Mouse (Mus musculus): ENCODE results near the gene Slc25a36. TPM values are rescaled to one million over a fixed set of nuclear protein-coding genes. Genes with fewer than 3 reads are reported as not detected.

The Slc25a36 gene
- polyA plus RNA-seq, 1 experiment from 2014 or later: 96.5 TPM

GRCm38 (mm10) chr9:97069911-97070310, 41.0 kb downstream of the Slc25a36 start:
- ATAC-seq (no peak), DNase-seq (ENCODE audit: low read depth, low spot score) (no peak)
- ChIA-PET POLR2A (no interaction called here), CTCF (interaction anchor here (2.1 to 5.9 kb wide), 4 partner anchors 14 to 152 kb away, joined by 13 to 71 read pairs (median 19); no protein-coding TSS in a partner anchor)
- in situ Hi-C loops (cut with MboI; ENCODE audit: low pct_unique_long_range_greater_than_20kb): loop anchor here (5.0 kb wide), 1 partner anchor 153 kb away; no protein-coding TSS in a partner anchor
- TF ChIP-seq CTCF (IDR thresholded peaks at IDR 0.05): no peak
- no peaks in the 10 kb centered on the region for H3K27me3 ChIP-seq

DNA sequence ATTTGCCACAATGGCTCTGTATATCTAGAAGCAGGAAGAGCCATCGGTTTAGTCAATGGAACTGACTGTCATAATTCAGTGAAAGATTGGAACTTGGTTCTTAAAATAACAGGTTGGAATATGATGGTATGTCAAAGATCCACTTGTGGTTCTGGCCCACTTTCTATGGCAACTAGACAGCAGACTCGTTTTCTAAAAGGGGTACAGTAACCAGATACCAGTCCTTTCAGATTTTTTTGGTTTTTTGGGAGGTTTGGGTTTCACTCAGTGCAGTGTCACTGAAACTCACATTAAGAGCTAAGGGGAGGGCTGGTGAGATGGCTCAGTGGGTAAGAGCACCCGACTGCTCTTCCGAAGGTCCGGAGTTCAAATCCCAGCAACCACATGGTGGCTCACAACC, 41.5 kb downstream of the Slc25a36 start:
- no peak for TF ChIP-seq CTCF (IDR thresholded peaks at IDR 0.05)
- no peaks in the 10 kb centered on the region for H3K27me3 ChIP-seq
- ChIA-PET CTCF (interaction anchor here (0.6 to 5.9 kb wide), 14 partner anchors 8 to 253 kb away, joined by 3 to 71 read pairs (median 7); partner anchors contain the start of gene Pxylp1), POLR2A (no interaction called here)
- DNase-seq (ENCODE audit: low read depth, low spot score): no peak
- in situ Hi-C loops (cut with MboI; ENCODE audit: low pct_unique_long_range_greater_than_20kb): loop anchor here (5.0 kb wide), 1 partner anchor 152 kb away; no protein-coding TSS in a partner anchor
- ATAC-seq: no peak

DNA sequence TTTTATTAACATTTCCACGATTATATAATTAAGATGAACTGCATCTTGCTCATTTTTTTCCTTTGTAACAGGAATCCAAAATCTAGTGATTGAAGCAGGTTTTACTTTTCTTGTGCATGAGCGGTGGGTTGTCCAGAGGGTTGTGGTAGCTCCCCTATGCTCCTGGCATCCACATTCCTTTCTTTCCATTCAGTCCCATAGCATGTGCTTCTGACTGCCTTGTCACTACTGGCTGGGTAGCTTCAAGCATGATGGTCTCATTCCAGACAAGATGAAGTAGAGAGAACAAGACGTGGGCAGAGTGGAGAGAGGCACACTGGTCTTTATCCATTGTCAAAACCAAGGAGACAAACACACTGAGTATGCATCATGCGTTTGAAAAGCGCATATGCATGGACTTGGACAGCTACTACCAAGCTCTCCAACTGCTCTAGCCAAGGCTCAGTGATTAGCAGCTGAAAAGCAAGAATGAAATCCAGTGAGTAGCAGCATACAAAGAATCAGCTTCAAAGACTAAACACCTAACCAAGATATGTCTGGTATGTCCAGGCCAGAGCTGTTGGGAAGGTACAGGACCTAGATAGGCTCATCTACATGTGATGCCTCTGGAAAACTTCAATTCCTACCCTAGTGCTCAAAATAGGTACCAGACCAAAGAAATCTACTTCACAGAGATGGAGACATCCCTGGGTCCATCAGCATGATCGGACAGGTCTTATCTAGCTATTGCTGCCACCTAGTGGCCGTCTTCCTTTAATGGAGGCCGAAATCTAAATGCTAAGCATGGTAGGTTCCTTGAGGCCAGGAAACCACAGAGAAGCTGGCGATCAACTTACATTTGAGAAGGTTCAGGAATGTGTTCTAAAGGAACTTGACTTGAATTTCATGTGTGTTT, 42.5 kb downstream of the Slc25a36 start:
- peak; percentile 47 for ATAC-seq
- TF ChIP-seq CTCF (IDR thresholded peaks at IDR 0.05): peak; percentile 83
- POLR2A ChIA-PET: no interaction called here
- CTCF ChIA-PET: interaction anchor here (0.7 to 5.9 kb wide), 18 partner anchors 9 to 205 kb away, joined by 3 to 71 read pairs (median 4); partner anchors contain the start of gene Pxylp1
- H3K27me3 ChIP-seq: no peaks in the 10 kb centered on the region
- in situ Hi-C loops (cut with MboI; ENCODE audit: low pct_unique_long_range_greater_than_20kb): loop anchor here (5.0 kb wide), 1 partner anchor 151 kb away; no protein-coding TSS in a partner anchor
- peak; percentile 42 for DNase-seq (ENCODE audit: low read depth, low spot score)

- no peak for TF ChIP-seq CTCF (IDR thresholded peaks at IDR 0.05)
- ChIA-PET POLR2A (no interaction called here), CTCF (interaction anchor here (0.7 to 5.9 kb wide), 11 partner anchors 15 to 175 kb away, joined by 3 to 71 read pairs (median 4); partner anchors contain the start of gene Pxylp1)
- ATAC-seq: no peak
- DNase-seq (ENCODE audit: low read depth, low spot score): no peak
- no peaks in the 10 kb centered on the region for H3K27me3 ChIP-seq
- in situ Hi-C loops (cut with MboI; ENCODE audit: low pct_unique_long_range_greater_than_20kb): loop anchor here (5.0 kb wide), 1 partner anchor 150 kb away; no protein-coding TSS in a partner anchor
Observed at GRCm38 (mm10) chr9:97067761-97068160, 43.2 kb downstream of the Slc25a36 start.

DNA sequence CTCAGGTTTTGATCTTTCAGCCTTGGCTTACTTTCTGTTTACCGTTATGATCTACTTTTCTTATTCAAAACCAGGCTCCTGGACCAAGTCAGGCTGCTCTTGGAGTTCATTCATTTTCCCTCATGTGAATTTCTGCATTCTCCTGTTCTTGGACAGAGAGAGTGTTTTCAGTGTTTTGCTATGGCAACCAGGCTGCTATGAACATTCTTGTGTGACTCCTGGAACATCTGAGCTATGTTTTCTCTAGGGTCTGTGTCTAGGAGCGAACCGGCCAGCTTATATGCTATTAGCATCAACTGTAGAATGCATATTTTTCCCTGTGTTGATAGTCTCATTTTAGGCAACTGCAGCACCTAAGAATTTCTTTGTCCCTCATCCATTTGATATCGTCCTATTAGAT, 45.1 kb downstream of the Slc25a36 start:
- no peak for ATAC-seq
- CTCF ChIA-PET: interaction anchor here (1.0 to 3.1 kb wide), 2 partner anchors 105 to 149 kb away, joined by 3 to 11 read pairs; no protein-coding TSS in a partner anchor
- in situ Hi-C loops (cut with MboI; ENCODE audit: low pct_unique_long_range_greater_than_20kb): loop anchor here (5.0 kb wide), 1 partner anchor 149 kb away; no protein-coding TSS in a partner anchor
- POLR2A ChIA-PET: no interaction called here
- no peak for DNase-seq (ENCODE audit: low read depth, low spot score)
- no peaks in the 10 kb centered on the region for H3K27me3 ChIP-seq
- TF ChIP-seq CTCF (IDR thresholded peaks at IDR 0.05): no peak

GRCm38 (mm10) chr9:97065216-97065615, 45.7 kb downstream of the Slc25a36 start:
- ChIA-PET POLR2A (no interaction called here), CTCF (interaction anchor here (1.0 to 3.1 kb wide), 2 partner anchors 104 to 149 kb away, joined by 3 to 11 read pairs; no protein-coding TSS in a partner anchor)
- H3K27me3 ChIP-seq: no peaks in the 10 kb centered on the region
- in situ Hi-C loops (cut with MboI; ENCODE audit: low pct_unique_long_range_greater_than_20kb): loop anchor here (5.0 kb wide), 1 partner anchor 148 kb away; no protein-coding TSS in a partner anchor
- DNase-seq (ENCODE audit: low read depth, low spot score) (no peak), ATAC-seq (no peak)
- TF ChIP-seq CTCF (IDR thresholded peaks at IDR 0.05): no peak

GRCm38 (mm10) chr9:97064161-97064560, 46.8 kb downstream of the Slc25a36 start:
- H3K27me3 ChIP-seq: no peaks in the 10 kb centered on the region
- in situ Hi-C loops (cut with MboI; ENCODE audit: low pct_unique_long_range_greater_than_20kb): loop anchor here (5.0 kb wide), 1 partner anchor 37 kb away; no protein-coding TSS in a partner anchor
- no peak for TF ChIP-seq CTCF (IDR thresholded peaks at IDR 0.05)
- ChIA-PET POLR2A (interaction anchor here (0.7 kb wide), 1 partner anchor 32 kb away, joined by 3 read pairs; no protein-coding TSS in a partner anchor), CTCF (interaction anchor here (3.1 kb wide), 1 partner anchor 147 kb away, joined by 11 read pairs; no protein-coding TSS in a partner anchor)
- no peak for DNase-seq (ENCODE audit: low read depth, low spot score)
- ATAC-seq: no peak

- no peak for TF ChIP-seq CTCF (IDR thresholded peaks at IDR 0.05)
- H3K27me3 ChIP-seq: no peaks in the 10 kb centered on the region
- ATAC-seq (no peak), DNase-seq (ENCODE audit: low read depth, low spot score) (no peak)
- CTCF ChIA-PET: interaction anchor here (1.2 to 1.7 kb wide), 3 partner anchors 122 to 147 kb away, joined by 3 read pairs; no protein-coding TSS in a partner anchor
- in situ Hi-C loops (cut with MboI; ENCODE audit: low pct_unique_long_range_greater_than_20kb): loop anchor here (5.0 kb wide), 1 partner anchor 34 kb away; no protein-coding TSS in a partner anchor
- POLR2A ChIA-PET: interaction anchor here (0.6 kb wide), 1 partner anchor 14 kb away, joined by 3 read pairs; no protein-coding TSS in a partner anchor
Observed at GRCm38 (mm10) chr9:97061696-97062095, 49.3 kb downstream of the Slc25a36 start.

GRCm38 (mm10) chr9:97056541-97057338, 54.2 kb downstream of the Slc25a36 start:
- ATAC-seq: no peak
- in situ Hi-C loops (cut with MboI; ENCODE audit: low pct_unique_long_range_greater_than_20kb): no loop called here

More at GRCm38 (mm10) chr9:97056541-97057338, 54.2 kb downstream of the Slc25a36 start:
- TF ChIP-seq CTCF (IDR thresholded peaks at IDR 0.05): no peak
- CTCF ChIA-PET: interaction anchor here (1.0 to 1.1 kb wide), 4 partner anchors 11 to 140 kb away, joined by 3 to 5 read pairs (median 3); no protein-coding TSS in a partner anchor
- POLR2A ChIA-PET: interaction anchor here (0.7 to 1.5 kb wide), 2 partner anchors 9 to 11 kb away, joined by 3 to 9 read pairs; no protein-coding TSS in a partner anchor
- H3K27me3 ChIP-seq: no peaks in the 10 kb centered on the region
- DNase-seq (ENCODE audit: low read depth, low spot score): no peak

All from Patski (cell line).